Comparison of ENCODE assay signal across 9 mouse cellular contexts in genomic region chr2:154893548-154893947, GRCm38 (mm10). TPM values are rescaled to one million over a fixed set of nuclear protein-coding genes. Genes with fewer than 3 reads are reported as not detected.
DNase-seq lines count a peak whose midpoint lies in the region; ATAC-seq lines count a peak whose summit lies in the region.
"Had no signal": no experiment of that assay in that cellular context is flagged by ENCODE, and none has a peak within 500 bp of the region (broad histone marks: within the 10 kb centered on the region; RNA-seq: fewer than 3 reads in every experiment).

No protein-coding gene starts in this region.

- peak overlapping the region; percentile 68; the same call in 1 of the 2 replicates for H3K4me2 ChIP-seq in kidney, embryonic 14.5 days (replicated peaks; ENCODE audit: low read depth, low read length)
- peak overlapping the region; percentile 55 for H3K4me2 ChIP-seq in embryonic facial prominence, embryonic 15.5 days (replicated peaks)
- peak overlapping the region; percentile 81 for H3K4me2 ChIP-seq in liver, embryonic 13.5 days

- ATAC-seq in kidney, embryonic 14.5 days (ENCODE audit: low FRiP score, low TSS enrichment) = no peak
- ATAC-seq in embryonic facial prominence, embryonic 15.5 days (ENCODE audit: insufficient number of reproducible peaks, low FRiP score, low TSS enrichment, low read depth) = no peak
- no peak for ATAC-seq in liver, embryonic 13.5 days (ENCODE audit: low read depth)

- no peak overlapping the region for H3K9ac ChIP-seq in kidney, embryonic 14.5 days (ENCODE audit: low read depth, low read length)
- H3K9ac ChIP-seq in embryonic facial prominence, embryonic 15.5 days = no peak overlapping the region
- H3K9ac ChIP-seq in liver, embryonic 13.5 days = peak overlapping the region; percentile 73

- H3K4me1 ChIP-seq in kidney, embryonic 14.5 days (ENCODE audit: control insufficient read depth, insufficient read depth, low read length) = peaks cover 11% of the 10 kb centered on the region
- peaks cover 10% of the 10 kb centered on the region for H3K4me1 ChIP-seq in embryonic facial prominence, embryonic 15.5 days
- H3K4me1 ChIP-seq in liver, embryonic 13.5 days (replicated peaks) = peaks cover 30% of the 10 kb centered on the region

- no peak for DNase-seq in kidney, adult 11 months
- peak; percentile 50 for DNase-seq in ES-CJ7 (ENCODE audit: low read depth, low spot score)
- no peak for DNase-seq in liver, embryonic 13.5 days
- DNase-seq in layer of hippocampus, postnatal 10 days (ENCODE audit: low spot score in 2 of 2) = no peak
- DNase-seq in left cerebral cortex, adult 18-20 months (ENCODE audit: low spot score in 2 of 2) = no peak
- no peak for DNase-seq in frontal cortex, postnatal 25 days (ENCODE audit: low spot score in 2 of 2)
- DNase-seq: kidney, postnatal 36 days had no signal

- H3K27ac ChIP-seq in kidney, embryonic 14.5 days (ENCODE audit: low read depth, low read length) = no peak overlapping the region
- H3K27ac ChIP-seq in embryonic facial prominence, embryonic 15.5 days (replicated peaks) = no peak overlapping the region
- H3K27ac ChIP-seq in liver, embryonic 13.5 days = no peak overlapping the region

- 73% methylated on average over 4 of the region's 4 CpGs for WGBS in kidney, embryonic 14.5 days
- whole genome bisulfite sequencing in embryonic facial prominence, embryonic 15.5 days = 51% methylated on average over 4 of the region's 4 CpGs
- WGBS in liver, embryonic 13.5 days (ENCODE audit: insufficient replicate concordance) = 69% methylated on average over 4 of the region's 4 CpGs

- H3K4me3 ChIP-seq in kidney, embryonic 14.5 days (ENCODE audit: low read length) = peak overlapping the region; percentile 94; the same call in 1 of the 2 replicates
- peak overlapping the region; percentile 63; the same call in 1 of the 2 replicates for H3K4me3 ChIP-seq in embryonic facial prominence, embryonic 15.5 days (replicated peaks)
- H3K4me3 ChIP-seq in liver, embryonic 13.5 days (replicated peaks) = peak overlapping the region; percentile 95

- no peaks in the 10 kb centered on the region for H3K9me3 ChIP-seq in kidney, embryonic 14.5 days (ENCODE audit: control insufficient read depth, low read length)
- H3K9me3 ChIP-seq in embryonic facial prominence, embryonic 15.5 days (replicated peaks) = no peaks in the 10 kb centered on the region
- no peaks in the 10 kb centered on the region for H3K9me3 ChIP-seq in liver, embryonic 13.5 days (replicated peaks)

- no peaks in the 10 kb centered on the region for H3K27me3 ChIP-seq in kidney, embryonic 14.5 days (ENCODE audit: control insufficient read depth, insufficient read depth, low read length)
- no peaks in the 10 kb centered on the region for H3K27me3 ChIP-seq in embryonic facial prominence, embryonic 15.5 days
- H3K27me3 ChIP-seq in liver, embryonic 13.5 days = peaks cover 2% of the 10 kb centered on the region; the same call in 1 of the 2 replicates

- no peaks in the 10 kb centered on the region for H3K36me3 ChIP-seq in kidney, embryonic 14.5 days (ENCODE audit: control insufficient read depth, insufficient read depth, low read length)
- H3K36me3 ChIP-seq in embryonic facial prominence, embryonic 15.5 days = no peaks in the 10 kb centered on the region
- H3K36me3 ChIP-seq in liver, embryonic 13.5 days = peaks cover 10% of the 10 kb centered on the region

RNA-seq across cellular contexts. Expression of gene Eif2s2, which starts 0.8 kb away (rescaled TPM):
- 122 and 167 TPM in 2 replicates for polyA plus RNA-seq in kidney, embryonic 14.5 days (2014; fragmentation: Nextera tagmentation; extraction: Ambion mirVana)
- polyA plus RNA-seq in embryonic facial prominence, embryonic 15.5 days (2015; fragmentation: Nextera tagmentation; extraction: Ambion mirVana) = 96.8 and 103 TPM in 2 replicates
- polyA plus RNA-seq in liver, embryonic 13.5 days (2015; fragmentation: Nextera tagmentation; extraction: Ambion mirVana) = 106 and 130 TPM in 2 replicates
- 10 to 100 TPM; 81.3 to 86.1 TPM for total RNA-seq in layer of hippocampus, postnatal 10 days (2021)
- total RNA-seq in left cerebral cortex, adult 18-20 months (2021) = 10 to 100 TPM; 47.3 to 50.2 TPM
